Mouse (Mus musculus): ENCODE data around the gene Prune1.

GRCm38 (mm10) chr3:95291041-95291440, 9.2 kb upstream of the Prune1 start:
- TF ChIP-seq GATA1 (IDR thresholded peaks at IDR 0.05; ENCODE audit: low read length) = no peak
- TF ChIP-seq TAL1 (IDR thresholded peaks at IDR 0.05; ENCODE audit: low read length) = no peak
